Mouse (Mus musculus): ENCODE measurements at regions not wholly inside any gene's neighbourhood (a gene's known extent, or its start where the extent isn't known, plus 50 kb on each side); places are given as distances from the start of the nearest gene placed in this dataset.

GRCm38 (mm10) chr4:34499731-34500130, 51.0 kb upstream of the Akirin2 start:
- no peak for DNase-seq
